Mouse (Mus musculus) forelimb bud, embryonic 11.5 days (tissue): Measurements from ENCODE around the gene Bahcc1.

ENCODE experiments used
- DNase-seq: peaks from one replicate; pipeline ENCODE4 v3.0.0-alpha.2; 2012; ENCODE audit warnings: low read depth, low spot score

The Bahcc1 gene

DNA sequence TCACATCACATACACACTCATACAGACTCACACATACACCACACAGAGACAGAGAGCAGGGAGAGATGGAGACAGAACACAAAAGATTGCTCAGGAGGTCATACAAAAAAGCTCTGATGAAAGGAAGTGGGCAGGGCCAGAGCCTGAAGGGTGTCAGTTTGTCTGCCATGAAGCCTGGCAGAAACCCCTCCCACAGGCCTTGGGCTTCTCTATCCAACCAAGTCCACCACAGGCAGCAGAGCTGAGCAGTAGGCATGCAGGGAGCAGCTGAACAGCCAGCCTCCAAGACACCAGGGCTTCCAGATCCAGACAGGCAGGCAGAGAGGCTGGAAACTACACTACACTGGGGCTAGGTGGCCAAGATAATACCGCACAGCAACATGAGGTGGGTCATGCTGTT lies 61.0 kb downstream of the Bahcc1 start:
- DNase-seq, result no peak

DNA sequence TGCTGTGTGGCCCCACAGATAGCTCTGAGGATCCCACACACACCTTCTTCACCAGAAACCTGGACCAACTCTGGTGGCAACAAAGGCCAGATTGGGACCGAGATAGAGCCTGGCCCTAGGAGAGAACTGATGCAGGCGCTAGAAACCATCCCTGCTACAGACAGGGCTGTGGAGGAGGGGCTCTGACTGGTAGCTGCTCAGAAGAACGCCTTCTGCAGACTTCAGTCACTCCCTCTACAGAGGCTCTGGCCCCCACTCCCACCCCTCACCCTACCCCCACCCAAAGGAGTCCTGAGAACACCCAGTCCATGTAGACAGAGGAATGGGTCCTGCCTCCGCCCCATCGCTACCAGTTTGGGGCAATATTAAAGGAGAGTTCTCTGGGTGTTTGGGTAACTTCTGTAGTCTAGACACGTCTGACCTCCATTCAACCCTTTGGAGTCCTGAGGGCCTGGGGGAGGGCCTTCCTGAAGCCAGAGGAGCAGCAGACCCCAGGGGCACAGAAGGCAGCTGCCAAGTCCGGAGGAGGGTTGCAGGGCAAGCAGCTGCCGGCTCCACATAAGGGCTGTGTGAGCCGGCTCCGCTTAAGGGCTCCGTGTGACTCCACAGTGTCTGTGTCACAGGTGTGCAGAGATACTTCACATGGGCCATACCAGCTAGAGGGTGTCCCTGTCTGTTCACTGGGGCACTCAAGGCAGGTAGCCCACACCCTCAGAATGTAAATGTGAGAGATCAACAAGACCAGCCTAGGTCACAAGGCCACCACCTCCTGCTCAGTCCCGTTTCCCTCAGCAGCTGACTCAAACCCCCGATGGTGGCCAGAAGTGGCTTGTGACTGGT lies 63.8 kb downstream of the Bahcc1 start:
- DNase-seq, result no peak

DNA sequence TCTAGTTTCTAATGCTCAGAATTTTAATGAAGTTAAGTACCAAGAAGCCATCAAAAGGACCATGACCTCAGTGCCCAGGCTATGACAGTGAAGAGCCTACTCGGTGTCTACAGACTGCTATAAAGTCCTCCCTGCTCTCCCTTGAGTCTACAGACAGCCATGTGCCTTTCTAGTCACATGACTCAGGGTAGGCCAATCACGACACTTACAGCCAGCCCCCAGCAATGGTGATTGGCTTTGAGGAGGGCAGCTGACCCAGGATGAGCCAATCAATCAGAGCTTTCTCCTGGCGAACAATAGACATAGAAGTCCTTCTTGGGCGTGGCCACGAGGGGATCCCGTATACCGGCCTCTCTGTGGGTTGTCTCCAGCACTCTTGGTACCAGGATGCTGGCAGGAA lies 65.0 kb downstream of the Bahcc1 start:
- no peak for DNase-seq

DNA sequence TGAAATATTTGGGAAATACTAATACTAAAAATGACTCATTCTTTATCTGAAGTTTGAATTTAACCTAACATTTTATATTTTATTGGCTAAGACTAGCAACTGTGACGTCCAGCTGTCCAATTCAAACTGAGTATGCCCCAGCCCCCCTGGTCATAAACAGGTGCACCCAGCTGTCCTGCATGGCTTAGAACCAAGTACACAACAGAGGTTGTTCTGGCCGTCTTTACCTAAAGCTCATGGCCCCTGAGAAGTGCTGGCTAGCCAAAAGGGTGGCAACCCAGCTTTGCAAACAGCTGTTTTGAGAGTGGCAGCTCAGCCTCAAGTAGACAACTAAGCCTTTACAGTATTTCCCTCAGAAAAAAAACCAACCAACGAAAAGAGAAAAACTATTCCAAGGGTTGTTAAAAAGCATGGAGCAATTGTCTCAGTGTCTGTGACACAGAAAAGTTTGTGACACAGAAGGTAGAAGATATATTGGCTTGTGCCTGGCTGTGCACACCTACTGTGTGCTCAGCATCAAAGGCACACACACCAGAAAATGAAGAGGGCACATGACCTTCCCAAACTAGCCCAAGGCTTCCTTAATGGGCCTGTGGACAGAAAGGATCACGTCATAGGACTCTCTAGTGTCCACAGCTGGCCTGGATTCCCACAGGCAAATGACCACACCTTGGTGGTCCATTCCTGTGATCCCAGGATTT lies 65.8 kb downstream of the Bahcc1 start:
- DNase-seq, result no peak

DNA sequence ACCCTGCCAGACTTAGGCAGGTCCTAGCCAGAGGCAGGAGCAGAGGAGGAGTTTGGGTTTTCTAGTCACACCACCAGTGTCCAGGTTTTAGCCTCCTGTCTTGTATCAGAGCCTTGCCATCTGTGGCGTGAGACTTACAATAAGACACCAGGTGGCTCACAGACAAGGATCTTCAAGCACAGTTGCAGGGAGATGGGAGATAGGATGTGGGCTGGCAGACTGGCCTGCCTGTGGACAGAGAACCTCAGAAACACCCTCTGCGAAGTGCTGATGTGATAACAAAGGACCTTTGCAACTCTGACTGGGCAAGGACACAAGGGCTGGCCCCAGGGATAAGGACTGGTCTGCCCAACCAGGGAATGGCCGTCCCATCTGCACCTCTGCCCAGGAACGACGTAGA lies 66.7 kb downstream of the Bahcc1 start:
- no peak for DNase-seq

DNA sequence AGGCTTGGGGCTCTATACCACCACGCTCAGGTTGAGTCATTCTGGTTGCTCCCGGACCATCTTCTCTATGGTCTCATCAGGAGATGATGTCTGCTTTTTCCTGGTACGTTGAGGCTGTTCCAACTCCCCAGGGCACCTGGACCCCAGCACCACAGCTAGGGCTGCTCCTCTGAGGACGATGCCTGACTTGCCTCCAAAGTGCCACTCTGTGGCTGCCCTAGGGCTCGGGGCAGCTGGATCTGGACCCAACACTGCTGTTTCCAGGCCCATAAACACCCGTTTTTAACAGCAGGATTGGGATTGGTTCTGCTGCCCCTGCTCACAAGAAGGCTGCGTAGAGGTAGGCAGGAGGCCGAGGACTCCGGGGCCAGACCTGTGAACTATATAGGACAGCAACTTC lies 70.4 kb downstream of the Bahcc1 start:
- DNase-seq, result no peak

DNA sequence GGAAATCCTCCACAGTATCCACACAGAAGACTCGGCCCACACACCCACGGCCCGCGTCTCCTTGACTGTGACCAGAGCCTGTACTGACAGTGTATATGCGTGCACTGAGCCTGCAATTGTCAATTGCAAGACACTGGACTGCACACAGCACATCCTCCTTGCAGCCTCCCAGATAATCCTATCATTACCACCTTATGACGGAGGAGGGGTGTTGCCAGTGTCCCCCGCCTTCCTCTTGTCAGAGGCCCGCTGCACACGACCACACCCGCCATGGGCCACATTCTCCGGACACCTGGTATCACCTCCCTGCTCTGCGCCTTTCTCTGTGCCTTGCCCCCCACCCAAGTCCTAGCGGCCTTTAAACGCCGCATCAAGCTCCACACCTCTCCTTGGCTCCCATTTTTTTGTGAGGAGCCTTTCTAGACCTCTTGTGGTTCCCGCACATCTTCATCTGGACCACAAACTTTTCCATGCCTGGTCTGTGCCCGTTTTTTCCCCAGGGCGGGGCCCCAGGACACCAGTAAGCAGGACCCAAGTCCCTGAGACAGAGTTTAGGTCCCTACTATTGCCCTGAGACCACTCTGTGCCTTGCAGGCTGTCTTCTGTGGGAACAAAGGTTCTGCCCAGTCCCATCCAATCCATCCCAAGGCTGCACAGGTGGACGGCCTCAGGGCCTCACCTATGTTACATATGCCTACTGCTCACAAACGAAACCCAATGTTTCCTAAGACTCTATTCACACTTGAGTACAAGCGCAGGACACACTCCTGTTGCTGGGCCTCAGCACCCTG lies 71.0 kb downstream of the Bahcc1 start:
- DNase-seq, result no peak

DNA sequence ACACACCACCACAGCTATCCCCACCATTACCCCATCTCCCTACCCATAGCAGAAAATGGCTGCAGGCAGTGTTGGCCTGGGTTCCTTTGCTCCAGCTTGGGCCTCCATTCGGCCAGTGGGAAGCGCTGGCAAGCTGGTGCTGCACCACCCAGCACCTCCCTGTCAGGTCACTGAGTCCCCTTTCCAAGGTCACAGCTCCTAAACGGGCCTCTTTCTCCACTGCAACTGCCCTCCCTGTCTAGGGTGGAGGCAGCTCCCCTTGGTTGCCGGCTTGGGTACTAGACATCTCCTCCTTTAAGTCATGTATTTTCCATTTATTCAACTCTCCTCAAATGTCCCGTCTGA lies 71.6 kb downstream of the Bahcc1 start:
- no peak for DNase-seq

DNA sequence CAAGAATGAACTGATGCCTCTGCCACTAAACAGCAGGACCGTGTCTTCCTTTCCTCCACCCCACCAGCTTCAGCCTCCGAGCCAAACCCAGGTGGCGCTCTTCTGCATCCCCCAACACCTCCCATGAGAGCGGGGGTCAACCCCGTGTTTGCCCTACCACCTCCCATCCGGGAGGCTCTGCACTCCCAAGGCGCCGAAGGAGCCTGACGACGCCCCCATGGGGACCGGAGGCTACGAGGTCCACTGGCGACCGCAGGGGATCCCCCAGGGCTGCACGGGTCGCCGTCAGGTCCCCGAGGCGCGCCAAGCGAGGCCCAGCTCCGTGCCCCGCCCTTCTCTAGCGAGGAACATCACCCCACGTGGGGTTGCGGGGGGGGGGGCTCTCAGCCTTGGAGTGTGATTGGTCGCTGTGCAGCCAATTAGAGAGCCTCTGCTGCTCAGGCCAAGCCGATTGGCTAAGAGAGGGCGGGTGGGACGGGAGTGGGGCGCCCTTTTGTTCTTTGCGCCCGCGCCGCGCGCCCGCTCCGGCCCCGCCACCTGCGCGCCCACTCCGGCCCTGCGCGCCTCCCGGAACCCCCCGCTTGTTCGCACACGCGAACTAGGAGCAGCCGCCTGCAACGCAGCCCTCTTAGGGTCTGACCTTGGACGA lies 72.3 kb downstream of the Bahcc1 start:
- DNase-seq, result peak; percentile 97

DNA sequence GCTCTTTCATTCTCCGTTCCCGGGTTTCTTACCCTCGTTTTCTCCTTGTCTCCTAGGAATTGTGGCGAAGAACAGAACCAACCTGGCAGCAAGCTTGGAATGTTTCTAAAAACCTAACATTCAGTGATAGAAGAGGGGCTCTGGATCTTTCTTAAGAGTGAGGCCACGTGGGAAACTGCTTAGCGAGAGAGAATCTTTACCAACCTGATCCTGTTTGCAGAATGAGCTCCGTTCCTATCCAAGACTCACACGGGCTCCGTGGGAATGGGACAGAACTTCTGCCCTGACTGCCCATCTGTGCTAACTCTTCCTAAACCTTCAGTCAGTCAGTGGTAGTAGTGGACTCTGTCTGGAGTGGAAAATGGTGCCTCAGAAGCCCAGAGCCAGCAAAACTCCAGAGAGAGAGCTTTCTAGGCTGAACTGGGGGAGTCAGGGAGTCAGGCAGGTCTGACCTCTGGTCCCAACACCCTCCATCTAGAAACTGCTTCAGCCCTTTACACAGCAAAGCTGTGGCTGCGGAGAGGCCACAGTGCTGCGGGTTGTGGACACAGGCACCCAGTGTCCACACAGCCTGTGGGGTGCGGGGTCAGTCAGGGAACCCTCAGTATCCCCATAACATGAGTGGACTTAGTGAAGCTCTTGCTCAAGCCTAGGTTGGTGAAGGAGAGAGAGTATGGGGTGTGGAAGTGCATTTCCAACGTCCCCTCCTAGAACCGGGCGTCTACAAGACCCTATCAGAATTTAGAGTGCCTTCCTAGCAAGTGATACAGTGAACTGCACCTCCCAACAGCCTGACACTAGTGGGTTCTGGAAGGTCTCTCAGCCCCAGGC lies 73.0 kb downstream of the Bahcc1 start:
- no peak for DNase-seq

DNA sequence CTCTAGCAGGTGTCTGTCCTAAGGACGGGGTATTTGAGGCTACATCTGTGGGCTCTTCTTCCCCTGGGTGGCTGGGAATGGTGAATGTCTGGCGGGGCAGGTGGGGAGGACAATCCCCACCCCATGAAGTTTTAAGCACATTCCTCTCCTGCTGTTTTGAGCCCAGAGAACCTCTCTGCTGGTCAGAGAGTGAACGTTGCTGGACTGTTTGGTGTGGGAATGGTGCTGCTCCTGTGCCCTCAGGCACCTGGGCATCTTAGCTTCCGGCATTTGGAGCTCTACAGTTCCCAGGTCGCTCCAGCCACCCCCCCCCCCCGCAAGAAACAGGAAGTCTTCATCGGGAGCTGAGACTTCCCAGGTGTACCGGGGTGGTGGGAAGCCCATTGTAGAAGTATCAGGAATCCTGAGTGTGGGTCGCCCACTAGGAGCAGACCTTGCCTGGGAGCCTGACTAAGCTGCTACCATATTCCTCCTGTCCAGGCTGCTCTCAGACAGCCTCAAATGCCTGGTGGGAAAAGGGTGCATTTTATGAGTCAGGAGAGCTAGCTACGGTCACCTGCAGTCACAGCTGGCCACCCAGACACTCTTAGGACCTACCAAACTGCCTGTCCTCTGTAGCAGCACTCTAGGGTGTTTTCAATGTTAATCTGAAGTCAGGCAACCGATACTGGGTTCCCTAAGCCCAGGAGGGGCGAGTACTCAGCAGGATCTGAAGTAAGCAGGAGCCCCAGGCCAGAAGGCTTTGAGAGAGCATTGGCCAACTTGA lies 73.8 kb downstream of the Bahcc1 start:
- no peak for DNase-seq

DNA sequence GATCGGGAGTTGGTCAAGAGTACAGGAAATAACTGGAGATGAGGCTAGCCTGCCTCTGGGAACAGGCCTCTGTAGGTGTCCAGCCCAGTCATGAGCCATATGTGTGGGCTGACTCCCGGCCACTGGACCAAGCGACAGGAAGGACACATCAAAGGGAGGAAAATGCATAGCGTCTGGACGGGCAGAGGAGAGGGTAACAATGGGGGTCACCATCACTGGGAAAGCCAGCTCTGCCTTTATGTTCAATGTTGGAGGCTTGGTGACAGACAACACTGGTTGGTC lies 74.3 kb downstream of the Bahcc1 start:
- DNase-seq, result no peak

DNA sequence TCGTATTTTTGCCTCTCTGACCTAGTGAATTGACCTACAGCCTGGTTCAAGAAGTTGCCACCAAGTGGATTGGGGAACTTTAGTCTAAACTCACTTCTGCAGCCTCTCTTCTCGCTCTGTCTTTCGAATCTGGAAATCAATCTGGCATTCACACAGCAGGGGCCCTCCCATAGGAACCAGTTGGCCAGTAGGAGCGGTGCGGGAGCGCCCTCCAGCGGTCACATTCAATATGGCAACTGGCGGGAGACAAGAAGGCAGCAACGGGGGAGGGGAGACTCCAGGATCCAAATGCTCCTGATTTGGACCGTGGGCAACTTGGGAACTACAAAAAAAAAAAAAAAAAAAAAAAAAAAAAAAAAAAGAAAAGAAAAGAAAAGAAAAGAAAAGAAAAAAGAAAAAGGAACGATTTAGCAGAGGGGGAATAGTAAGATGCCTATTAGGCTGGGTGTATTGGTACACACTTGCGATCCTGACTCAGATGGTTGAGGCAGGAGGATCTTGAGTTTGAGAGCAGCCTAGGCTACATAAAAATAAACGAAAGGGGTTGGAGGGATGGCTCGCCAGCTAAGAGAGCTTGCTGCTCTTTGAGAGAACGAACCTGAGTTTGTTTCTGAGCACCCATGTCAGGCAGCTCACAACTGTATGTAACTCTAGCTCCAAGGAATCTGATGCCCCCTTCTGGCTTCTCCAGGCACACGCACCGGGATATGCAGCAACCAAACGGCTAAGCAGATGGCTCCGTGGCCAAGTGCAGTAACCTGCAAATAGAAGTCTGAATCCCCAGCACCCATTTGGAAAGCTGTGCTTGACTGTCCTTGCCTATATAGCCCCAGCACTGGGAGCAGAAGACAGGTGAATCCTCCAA lies 75.1 kb downstream of the Bahcc1 start:
- DNase-seq, result peak; percentile 94

DNA sequence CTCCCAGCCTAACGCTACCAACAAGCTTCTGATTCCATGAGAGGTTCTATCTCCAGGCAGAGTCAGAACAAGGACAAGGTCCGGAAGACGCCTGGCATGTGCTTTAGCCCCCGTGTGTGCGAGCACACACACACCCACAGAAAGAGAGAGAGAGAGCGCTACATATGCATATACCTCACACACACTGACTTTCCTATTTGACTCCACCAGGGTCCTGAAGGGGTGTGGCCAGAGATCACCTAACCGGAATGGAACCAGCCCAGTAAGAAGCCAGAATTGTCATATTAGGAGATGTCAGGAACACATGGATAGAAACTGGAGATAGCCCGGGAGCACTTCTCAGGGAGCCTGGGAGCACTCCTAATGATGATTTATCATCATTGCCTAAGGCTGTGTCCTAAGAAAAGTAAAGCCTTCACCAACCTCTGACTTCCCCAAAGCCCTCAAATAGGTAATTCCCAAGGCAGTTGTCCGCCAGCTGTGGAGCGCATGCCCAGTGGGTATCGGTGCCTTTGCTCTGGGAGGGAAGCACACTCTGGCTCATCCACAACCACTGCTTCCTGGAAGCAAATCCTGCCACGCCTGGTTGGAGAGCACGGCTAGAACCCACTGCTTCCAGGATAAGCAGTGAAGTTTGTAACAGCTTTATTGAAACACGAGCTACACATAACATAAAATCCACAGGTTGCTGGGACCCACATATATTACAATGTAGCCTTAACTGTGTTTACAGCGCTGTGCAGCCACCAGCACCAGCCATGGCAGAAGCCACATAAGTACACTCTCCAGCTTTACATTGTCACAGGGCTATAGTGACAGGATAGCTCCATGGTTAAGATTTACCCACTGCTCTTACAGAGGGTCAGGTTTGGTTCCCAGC lies 75.9 kb downstream of the Bahcc1 start:
- no peak for DNase-seq

DNA sequence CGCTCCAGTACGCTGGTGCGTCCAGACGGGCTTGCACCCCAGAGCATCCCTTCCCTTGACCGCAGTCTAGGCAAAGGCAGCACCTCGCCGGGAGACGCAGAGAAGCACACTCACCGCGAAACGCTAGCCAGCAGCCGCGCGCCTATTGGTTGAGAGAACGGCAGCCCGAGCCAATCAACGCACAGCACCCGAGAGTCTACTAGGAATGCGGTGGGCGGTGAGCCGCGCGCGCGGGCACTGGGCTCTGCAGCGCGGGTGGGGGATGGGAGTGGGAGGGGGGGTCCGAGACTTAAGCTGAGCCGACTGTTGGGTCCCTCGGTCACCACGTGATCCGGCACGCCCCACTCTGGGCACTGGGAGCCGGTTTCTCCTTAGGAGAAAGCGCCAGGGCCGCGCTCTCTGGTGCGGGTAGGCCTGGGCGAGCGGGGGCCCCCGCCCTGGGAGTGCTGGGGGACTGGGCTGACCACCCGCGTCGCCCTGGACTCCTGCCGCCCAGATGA lies 78.1 kb downstream of the Bahcc1 start:
- DNase-seq, result peak; percentile 96

DNA sequence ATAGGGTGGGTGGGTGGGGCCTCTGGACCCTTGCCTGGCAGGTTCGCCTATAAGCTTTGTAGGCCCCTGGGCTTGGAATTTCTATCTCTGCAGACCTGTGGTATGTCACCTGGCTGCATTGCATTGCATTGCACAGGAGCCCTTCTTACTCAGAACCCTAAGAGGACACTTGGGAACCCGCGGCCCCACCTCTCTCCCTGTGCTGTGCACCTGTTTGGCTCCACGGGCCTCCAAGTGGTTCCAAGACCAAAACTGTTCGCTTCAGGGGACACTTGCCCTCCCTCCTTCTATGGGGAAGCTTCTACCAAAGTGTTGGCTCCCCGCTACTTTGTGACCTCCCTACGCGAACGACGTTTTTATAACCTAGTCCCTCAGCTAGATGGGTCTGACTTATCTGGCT lies 78.8 kb downstream of the Bahcc1 start:
- DNase-seq, result no peak

DNA sequence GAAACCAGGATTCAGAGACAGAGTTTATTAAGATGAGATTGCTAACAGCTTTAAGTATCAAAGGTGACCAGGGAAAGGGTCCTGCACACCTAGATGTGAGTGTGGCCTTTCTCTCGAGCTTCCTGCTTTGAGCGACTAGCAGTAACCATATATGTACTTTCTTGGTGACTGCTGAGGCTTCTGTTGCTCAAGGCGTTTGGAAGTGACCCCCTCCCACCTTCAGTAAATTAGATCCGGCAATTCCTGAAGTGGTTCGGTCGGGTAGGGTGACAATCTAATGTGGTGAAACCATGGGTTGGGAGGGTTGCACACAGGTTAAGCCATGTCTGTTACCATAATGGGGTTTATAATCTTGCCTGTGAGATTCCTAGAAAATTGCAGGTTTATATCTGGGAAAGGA lies 79.3 kb downstream of the Bahcc1 start:
- DNase-seq, result no peak

DNA sequence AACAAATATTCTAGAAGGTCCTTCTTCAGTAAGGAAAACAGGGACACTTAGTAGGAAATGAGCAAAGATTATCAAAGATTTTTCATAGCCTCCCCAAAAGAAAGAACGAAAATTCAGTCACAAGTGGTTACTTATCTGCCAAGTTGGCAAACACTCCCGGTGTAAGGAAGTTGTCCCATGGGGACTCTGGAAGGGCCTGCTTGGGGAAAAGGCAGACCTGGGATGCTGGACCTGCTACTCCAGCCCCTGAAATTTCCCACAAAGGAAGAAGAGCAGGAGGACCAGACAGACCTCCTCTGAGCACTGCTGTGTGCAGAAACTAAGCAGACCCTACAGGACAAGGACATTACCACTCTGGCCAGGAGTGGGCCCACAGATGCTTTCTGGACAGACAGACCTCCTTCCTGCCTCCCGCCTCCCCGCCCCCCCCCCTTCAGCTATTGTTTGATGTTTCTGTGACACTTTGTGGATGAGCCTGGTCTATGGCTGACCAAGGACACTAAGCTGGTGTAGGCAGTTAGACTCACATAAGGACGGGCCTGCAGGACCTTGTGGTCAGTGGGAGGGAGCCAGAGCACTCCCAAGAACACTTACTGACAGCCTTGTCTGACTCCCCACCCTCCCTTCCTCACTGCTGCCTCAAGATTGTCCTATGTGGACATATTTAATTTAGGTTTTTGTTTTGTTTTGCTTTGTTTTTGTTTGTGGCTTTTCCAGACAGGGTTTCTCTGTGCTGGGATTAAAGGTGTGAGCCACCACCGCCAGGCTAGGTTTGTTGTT lies 81.3 kb downstream of the Bahcc1 start:
- DNase-seq, result no peak
